In the genomic region with DNA sequence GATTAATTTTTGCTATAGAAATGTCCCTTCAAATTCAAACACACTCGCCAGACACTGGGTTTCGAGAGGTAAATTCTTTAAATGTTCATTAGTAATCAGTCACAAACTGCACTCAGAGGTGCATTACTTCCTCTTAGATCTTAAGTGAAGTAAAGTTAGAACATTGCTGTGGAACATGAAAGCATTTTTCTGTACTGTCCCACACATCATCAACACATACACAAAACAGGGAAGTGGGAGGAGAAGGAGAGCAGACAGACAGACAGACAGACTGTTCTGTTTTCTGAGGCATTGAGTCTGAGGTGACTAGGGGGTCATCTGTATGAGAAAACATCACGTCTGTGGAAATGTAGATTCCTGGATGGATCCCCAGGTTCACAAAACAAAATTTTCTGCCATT, we compare ENCODE assay signal across 36 mouse cellular contexts.
"Had no signal": no experiment of that assay in that cellular context is flagged by ENCODE, and none has a peak within 500 bp of the region (broad histone marks: within the 10 kb centered on the region; RNA-seq: fewer than 3 reads in every experiment).

No protein-coding gene starts in this region.

- H3K36me3 ChIP-seq: heart, embryonic 10.5 days; heart, embryonic 12.5 days; heart, embryonic 13.5 days; heart, embryonic 15.5 days; hindbrain, embryonic 10.5 days; hindbrain, embryonic 12.5 days; hindbrain, embryonic 13.5 days; hindbrain, embryonic 15.5 days; intestine, embryonic 15.5 days; kidney, embryonic 15.5 days had no signal

- H3K4me3 ChIP-seq: heart, adult 2 months; heart, embryonic 10.5 days; heart, embryonic 12.5 days; heart, embryonic 13.5 days; heart, embryonic 15.5 days; hindbrain, embryonic 10.5 days; hindbrain, embryonic 12.5 days; hindbrain, embryonic 13.5 days; hindbrain, embryonic 15.5 days; intestine, embryonic 15.5 days; kidney, embryonic 15.5 days; layer of hippocampus, adult 2 months had no signal

- DNase-seq: heart, adult 2 months; heart, postnatal 10 days; heart, postnatal 14 days; heart, postnatal 36 days; heart, postnatal 4 days; kidney, adult 11 months; kidney, adult 18-20 months; kidney, adult 2 months; kidney, adult 8-10 months; kidney, adult 9 months; kidney, postnatal 10 days; kidney, postnatal 14 days; kidney, postnatal 25 days; kidney, postnatal 36 days; kidney, postnatal 4 days; layer of hippocampus, adult 9-11 months; layer of hippocampus, postnatal 36 days had no signal

- H3K9me3 ChIP-seq: heart, embryonic 10.5 days; heart, embryonic 12.5 days; heart, embryonic 13.5 days; heart, embryonic 15.5 days; hindbrain, embryonic 10.5 days; hindbrain, embryonic 13.5 days; hindbrain, embryonic 15.5 days; intestine, embryonic 15.5 days; kidney, embryonic 15.5 days had no signal

- H3K4me2 ChIP-seq: heart, embryonic 11.5 days; heart, embryonic 12.5 days; heart, embryonic 13.5 days; heart, embryonic 15.5 days; hindbrain, embryonic 12.5 days; hindbrain, embryonic 13.5 days; hindbrain, embryonic 14.5 days; hindbrain, embryonic 15.5 days; intestine, embryonic 15.5 days; kidney, embryonic 15.5 days had no signal

- ATAC-seq: hindbrain, embryonic 16.5 days; hindbrain, postnatal 0 days; inflammation-experienced regulatory T-cells, adult 6 months; intestine, embryonic 15.5 days; intestine, embryonic 16.5 days; intestine, postnatal 0 days had no signal

- H3K27me3 ChIP-seq: heart, embryonic 12.5 days; heart, embryonic 13.5 days; heart, embryonic 15.5 days; hindbrain, embryonic 12.5 days; hindbrain, embryonic 13.5 days; hindbrain, embryonic 15.5 days; intestine, embryonic 15.5 days had no signal

- H3K9ac ChIP-seq: heart, embryonic 12.5 days; heart, embryonic 13.5 days; heart, embryonic 15.5 days; hindbrain, embryonic 12.5 days; hindbrain, embryonic 13.5 days; hindbrain, embryonic 14.5 days; hindbrain, embryonic 15.5 days; intestine, embryonic 15.5 days; kidney, embryonic 15.5 days had no signal

- H3K4me1 ChIP-seq: heart, embryonic 10.5 days; heart, embryonic 12.5 days; heart, embryonic 13.5 days; heart, embryonic 15.5 days; hindbrain, embryonic 10.5 days; hindbrain, embryonic 12.5 days; hindbrain, embryonic 13.5 days; hindbrain, embryonic 15.5 days; intestine, embryonic 15.5 days; kidney, embryonic 15.5 days had no signal

- H3K27ac ChIP-seq: heart, adult 2 months; heart, embryonic 10.5 days; heart, embryonic 13.5 days; heart, embryonic 15.5 days; hindbrain, embryonic 10.5 days; hindbrain, embryonic 12.5 days; hindbrain, embryonic 13.5 days; hindbrain, embryonic 14.5 days; hindbrain, embryonic 15.5 days; hindbrain, postnatal 0 days; intestine, embryonic 15.5 days; kidney, embryonic 15.5 days; kidney, postnatal 0 days; layer of hippocampus, adult 2 months had no signal
